Mouse (Mus musculus) urinary bladder, postnatal 10 days (tissue): ENCODE results near the gene Stk24.
"Not testable (repeated sequence)": the region's sequence is repeated elsewhere in the genome, so short reads cannot be mapped to it uniquely, and the experiment has no call there.

Experiments used
- DNase-seq: peaks from one replicate; pipeline ENCODE4 v3.0.0; 2022; ENCODE audit warnings: low spot score

The Stk24 gene

DNA sequence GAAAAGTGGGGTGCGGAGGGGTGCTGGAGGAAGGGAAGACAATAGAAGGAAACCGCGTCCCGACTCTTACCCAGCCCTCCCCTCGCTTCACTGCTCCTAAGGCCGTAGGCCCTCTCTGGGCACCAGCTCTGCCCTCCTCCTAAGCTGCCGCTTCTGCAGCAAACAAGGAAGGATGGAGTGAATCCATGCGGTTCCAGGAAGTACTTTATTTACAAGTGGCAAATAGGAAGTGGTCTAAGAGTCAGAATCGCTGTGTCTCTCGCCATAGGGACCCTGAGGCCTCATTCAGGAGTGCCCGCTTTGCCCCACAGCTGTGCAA, at the start of gene Stk24:
TSS of gene Stk24 (minus strand) at position 185 of the 319 bp plus-strand sequence.
- DNase-seq = no peak

DNA sequence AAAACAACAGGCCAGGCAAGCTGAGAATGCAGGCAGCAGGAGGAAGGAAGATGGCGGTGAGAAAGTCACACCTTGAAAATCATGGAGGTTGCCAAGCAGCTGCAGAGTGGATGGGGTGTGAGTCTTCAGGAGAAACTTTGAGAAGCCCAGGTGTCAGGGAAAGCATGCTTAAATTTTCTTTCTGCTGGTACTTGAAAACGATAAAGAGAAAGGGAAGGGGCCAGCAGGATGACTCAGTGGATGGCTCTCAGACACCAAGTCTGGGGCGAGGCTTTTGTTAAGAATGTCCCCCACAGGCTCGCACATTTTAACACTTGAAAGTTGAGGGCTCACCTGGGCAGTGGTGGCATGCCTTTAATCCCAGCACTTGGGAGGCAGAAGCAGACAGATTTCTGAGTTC, 48.3 kb upstream of the Stk24 start:
- no peak for DNase-seq

GRCm38 (mm10) chr14:121426743-121427142, 46.9 kb upstream of the Stk24 start:
- DNase-seq = no peak

DNA sequence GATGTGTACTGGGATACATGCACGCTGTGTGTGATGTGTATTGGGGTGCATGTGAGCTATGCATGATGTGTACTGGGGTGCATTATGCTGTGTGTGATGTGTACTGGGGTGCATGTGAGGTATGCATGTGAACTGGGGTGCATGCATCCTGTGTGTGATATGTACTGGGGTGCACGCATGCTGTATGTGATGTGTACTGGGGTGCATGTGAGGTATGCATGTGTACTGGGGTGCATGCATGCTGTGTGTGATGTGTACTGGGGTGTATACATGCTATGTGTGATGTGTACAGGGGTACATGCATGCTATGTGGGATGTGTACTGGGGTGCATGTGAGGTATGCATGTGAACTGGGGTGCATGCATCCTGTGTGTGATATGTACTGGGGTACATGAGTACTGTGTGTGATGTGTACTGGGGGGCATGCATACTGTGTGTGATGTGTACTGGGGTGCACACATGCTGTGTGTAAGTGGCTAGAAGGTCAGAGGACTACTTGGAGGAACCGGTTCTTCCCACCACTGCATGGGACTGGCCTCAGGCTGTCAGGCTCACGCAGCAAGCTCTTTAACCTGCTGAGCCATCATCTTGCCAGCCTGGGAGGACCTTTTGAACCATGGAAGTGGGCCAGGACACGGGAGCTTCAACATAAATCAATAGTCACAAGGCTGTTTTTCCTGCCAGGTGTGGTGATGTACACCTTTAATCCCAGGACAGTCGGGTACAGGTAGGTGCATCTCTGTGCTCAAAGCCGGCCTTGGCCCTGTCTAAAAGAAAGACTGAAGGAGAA, 45.4 kb upstream of the Stk24 start:
- DNase-seq = no peak

DNA sequence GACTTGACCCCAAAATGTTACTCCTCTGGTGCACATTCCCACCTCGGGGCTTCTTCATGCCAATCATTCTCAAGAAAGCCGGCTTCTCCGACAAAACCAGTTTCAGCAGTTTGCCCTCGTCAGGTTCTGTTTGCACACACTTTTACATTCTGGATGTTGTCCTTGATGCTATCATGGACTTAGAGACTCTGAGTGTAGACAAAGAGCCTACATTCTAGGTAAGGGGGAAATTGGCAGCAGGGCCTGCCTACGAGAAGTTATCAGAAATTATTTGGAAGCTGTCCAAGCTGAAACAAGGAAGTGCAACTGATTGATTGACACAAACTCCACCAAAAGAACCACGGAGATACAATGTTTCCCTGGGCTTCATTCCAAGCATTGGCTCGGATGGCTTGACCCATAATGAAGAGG, 43.5 kb upstream of the Stk24 start:
- DNase-seq = no peak

DNA sequence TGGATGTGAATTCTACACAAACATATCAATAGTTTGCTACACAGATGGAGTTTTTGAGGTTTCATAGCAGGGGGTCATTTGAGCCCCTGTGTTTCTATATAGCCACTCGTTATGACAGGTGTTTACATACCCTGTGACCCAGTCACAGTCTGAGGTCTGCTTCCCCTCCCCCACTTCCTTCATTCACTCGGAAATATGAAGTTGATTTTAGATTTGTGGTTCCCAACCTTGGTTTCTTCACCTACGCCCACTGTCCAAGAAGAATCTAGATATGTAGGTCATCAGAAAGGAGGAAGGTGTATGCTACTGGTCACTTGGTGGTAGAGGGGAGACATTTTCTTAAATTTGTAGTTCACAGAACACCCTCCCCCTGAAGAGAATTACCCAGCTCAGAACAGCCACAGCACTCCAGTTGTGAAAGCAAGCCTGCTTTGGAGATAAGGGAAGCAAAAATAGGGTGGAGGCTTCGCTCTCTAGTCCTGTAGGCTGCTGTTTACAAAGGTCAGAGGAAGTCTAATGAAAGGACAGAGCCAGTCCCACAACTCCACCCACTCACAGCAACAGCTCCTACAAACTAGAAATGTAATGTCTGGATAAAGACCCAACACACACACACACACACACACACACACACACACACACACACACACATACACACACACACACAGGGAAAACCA, 43.0 kb upstream of the Stk24 start:
- DNase-seq = no peak

GRCm38 (mm10) chr14:121422000-121422399, 42.2 kb upstream of the Stk24 start:
- no peak for DNase-seq

DNA sequence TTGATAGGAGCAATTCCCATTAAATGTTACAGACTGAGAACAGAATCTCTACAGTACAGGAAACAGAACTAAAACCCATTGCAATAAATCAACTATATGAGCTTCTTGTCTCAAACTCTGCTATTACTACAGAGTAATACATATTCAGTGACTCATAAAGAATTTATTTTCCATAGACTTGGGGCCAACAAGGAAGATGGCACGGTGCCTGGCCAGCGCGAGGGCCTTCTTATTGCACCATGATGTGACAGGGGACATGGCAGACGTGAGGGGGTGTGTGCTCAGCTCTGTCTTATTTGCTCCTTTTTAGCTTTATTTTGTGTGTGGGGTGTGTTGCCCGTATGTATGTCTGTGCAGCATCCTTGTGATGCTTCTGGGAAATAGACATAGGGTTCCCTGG, 37.8 kb upstream of the Stk24 start:
- DNase-seq = peak; percentile 33

- no peak for DNase-seq
Observed at GRCm38 (mm10) chr14:121416626-121417319, 37.0 kb upstream of the Stk24 start.

- DNase-seq = no peak
Observed at GRCm38 (mm10) chr14:121414635-121415241, 34.9 kb upstream of the Stk24 start.

- not testable (repeated sequence) for DNase-seq
Observed at GRCm38 (mm10) chr14:121413726-121414125, 33.9 kb upstream of the Stk24 start.

GRCm38 (mm10) chr14:121408944-121409343, 29.1 kb upstream of the Stk24 start:
- DNase-seq = no peak

- DNase-seq = no peak
Observed at GRCm38 (mm10) chr14:121406943-121407342, 27.1 kb upstream of the Stk24 start.

DNA sequence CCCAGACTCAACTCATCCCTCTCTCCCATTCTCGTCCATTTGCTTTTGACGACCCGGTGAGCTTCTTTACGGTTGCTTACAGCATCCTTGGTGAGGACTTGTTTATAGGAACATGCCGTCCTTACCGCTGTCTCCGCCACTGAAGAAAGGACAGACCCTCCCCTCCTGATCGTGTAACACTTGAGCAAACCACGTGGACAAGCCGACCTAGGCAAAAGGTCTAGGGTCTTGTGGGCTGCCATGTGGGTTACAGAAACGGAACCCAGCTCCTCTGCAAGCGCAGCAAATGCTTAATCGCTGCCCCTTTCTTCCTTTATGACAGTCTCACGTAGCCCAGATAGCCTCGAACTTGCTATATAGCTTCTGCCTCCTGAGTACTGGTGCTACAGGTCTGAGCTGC, 25.7 kb upstream of the Stk24 start:
- DNase-seq = no peak

DNA sequence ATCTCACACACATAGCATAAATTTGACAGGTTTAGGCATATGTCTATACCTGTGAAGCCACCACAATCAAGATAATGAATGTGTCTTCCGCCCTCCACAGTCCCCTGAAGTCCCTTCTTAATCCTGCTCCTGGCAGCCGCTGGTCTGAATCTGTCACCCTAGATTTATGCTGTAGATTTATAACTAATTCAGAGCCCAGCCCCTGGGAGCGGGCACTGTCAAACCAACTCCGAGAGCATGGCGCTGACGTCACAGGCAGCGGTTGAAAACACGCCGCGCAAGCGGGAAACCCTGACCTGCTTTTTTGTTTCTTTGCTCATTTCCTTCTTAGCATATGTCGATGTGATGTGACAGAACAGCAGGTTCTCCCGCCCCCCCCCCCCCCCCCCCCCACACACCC, 25.3 kb upstream of the Stk24 start:
- DNase-seq = no peak

DNA sequence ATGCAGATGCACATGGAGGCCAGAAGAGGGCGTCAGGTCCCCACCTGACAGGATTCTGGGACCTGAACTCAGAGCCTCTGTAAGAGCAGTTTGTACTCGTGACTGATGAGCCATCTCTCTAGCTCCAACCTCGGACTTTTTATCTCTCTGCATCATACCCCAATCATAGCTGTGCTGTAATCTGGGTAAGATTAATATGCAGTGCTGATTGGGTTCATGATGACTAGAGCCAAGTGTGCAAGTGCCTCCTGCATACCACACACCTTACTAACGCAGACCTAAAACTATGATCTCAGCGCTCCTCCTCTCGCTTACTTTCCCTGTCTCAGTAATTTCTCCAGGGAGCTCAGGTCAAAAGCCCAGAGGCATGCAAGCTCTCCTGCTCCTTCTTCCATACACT, 19.9 kb upstream of the Stk24 start:
- no peak for DNase-seq

DNA sequence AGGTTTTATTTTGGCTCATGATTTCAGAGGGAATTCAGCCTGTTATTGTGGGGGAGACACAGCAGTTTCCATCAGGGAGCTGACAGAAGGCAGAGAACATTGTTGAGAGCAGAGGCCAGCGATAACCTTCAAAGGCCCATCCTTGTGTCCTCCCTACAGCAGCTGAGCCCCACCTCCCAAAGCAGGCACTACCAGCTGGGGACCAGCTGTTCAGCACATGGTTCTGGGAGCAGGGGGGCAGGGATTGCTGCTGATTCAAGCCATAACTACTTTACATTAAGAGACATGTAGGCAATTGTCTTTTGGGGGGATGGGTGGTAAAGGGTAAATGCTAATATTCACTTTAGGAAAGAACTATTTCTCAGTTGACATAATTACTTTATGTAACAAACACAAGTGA, 17.7 kb upstream of the Stk24 start:
- DNase-seq = no peak

GRCm38 (mm10) chr14:121395125-121395524, 15.3 kb upstream of the Stk24 start:
- DNase-seq = no peak

- DNase-seq = no peak
Observed at GRCm38 (mm10) chr14:121391927-121392326, 12.1 kb upstream of the Stk24 start.

DNA sequence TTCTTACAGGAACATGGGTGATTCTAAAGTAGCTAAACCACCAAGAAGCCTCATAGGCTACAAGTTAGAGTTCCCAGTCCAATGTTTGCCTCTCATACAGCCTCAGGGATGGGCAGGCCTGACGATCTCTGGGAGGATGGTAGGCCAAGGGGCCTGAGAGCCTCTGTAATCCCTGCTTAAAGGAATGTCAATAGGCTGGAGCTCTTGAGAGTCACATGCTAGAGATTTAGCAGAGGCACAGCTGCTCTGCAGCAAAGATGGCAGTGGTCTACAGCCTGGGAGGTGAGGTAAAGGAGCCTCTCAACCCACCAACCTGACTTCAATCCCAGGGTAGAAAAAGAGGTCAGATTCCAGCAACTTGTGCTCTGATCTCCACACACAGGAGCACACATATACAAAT, 7.9 kb upstream of the Stk24 start:
- no peak for DNase-seq

DNA sequence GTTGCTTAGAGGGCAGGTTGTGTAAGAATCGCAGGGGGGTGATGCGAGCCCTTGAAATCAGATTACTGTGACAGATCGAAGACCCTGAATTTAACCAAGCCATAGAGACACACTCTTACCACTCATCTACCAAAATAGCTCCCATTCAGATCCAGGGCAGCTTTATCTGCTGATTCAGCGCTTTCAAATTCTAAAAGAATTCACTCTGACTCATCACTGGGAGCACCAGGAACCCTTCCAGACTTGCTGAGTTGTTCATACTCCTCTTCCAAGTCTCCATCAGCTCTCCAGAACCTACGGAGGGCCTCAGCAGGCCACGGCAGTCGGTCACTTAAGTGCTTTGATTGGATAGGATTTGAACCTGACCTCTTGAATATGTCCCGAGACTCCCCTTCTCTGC, 5.6 kb upstream of the Stk24 start:
- no peak for DNase-seq

DNA sequence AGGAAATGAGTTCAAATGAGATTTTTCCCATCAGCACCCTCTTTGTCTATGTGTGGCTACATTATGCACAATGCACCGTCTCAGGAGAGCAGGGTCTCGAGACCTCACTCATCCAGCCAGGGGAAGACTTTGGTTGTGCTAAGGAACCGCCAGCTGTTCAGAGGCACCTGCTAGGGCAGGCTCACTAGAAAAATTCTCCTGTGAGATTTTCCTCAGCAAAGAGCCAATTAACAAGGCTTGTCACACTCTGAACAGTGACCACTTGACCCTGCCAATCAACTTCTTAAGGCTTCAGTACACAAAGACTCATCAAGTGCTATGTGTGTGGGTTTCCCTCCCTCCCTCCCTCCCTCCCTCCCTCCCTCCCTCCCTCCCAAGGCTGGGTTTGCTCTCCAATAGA, 4.0 kb upstream of the Stk24 start:
- no peak for DNase-seq
